ENCODE assay signal across 28 mouse cellular contexts in the genomic region with DNA sequence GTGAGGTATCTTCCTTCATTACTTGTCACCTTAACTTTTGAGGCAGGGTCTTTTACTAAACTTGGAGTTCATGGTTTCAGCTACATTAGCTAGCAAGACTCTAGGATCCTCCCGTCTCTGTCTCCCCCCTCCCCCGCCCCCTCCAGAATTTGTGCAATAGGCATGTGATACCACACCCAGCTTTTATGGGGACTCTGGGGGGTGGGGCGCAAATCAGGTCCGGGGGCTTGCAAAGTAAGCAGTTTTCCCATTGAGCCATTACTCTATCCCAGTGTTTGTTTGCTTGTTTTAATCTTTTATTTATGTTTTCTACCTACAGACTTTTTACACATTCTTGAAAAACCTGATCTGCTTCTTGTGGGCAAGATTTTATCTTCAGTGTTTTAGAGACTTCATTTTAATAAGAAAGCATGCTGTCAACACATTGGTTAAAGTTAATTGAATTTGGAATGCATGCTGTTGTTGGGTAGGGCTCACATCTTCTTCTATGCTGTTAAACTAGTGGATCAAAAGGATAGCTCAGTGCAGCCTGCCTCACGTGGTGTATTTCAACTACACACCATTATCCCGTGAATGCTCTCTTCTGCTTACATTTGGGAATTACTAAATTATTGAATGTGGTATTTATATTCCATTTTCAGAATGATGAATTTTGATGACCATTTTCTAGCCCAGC.
DNase-seq lines count a peak whose midpoint lies in the region; ATAC-seq and TF ChIP-seq lines count a peak whose summit lies in the region.
"Had no signal": no experiment of that assay in that cellular context is flagged by ENCODE, and none has a peak within 500 bp of the region (broad histone marks: within the 10 kb centered on the region; RNA-seq: fewer than 3 reads in every experiment).

No protein-coding gene starts in this region.

- TF ChIP-seq POLR2A in heart, adult 2 months (IDR thresholded peaks at IDR 0.05; ENCODE audit: insufficient read depth, low read depth, low read length): no peak
- no peak for TF ChIP-seq POLR2A in ES-Bruce4 (IDR thresholded peaks at IDR 0.05; ENCODE audit: insufficient read depth, low read length)

- no peaks in the 10 kb centered on the region for H3K79me2 ChIP-seq in heart, adult 2 months (replicated peaks; ENCODE audit: control insufficient read depth, insufficient read depth, low read length)

- no peak overlapping the region for H3K27ac ChIP-seq in heart, adult 2 months
- H3K27ac ChIP-seq in ES-Bruce4 (ENCODE audit: insufficient read depth, low read length): peak overlapping the region; percentile 93
- no peak overlapping the region for H3K27ac ChIP-seq in intestine, postnatal 0 days (ENCODE audit: low read depth, low read length)
- H3K27ac ChIP-seq: embryonic facial prominence, embryonic 12.5 days; embryonic facial prominence, embryonic 15.5 days; forebrain, embryonic 13.5 days; gastrocnemius, adult 2 months; heart, embryonic 10.5 days; heart, embryonic 13.5 days; hindbrain, embryonic 12.5 days; hindbrain, embryonic 15.5 days had no signal

- H3K9ac ChIP-seq in heart, adult 2 months (ENCODE audit: low read depth, low read length): no peak overlapping the region
- no peak overlapping the region for H3K9ac ChIP-seq in ES-Bruce4 (ENCODE audit: low read depth, poor library complexity, severe bottlenecking)
- no peak overlapping the region for H3K9ac ChIP-seq in intestine, postnatal 0 days (ENCODE audit: low read depth, low read length)
- H3K9ac ChIP-seq: embryonic facial prominence, embryonic 12.5 days; embryonic facial prominence, embryonic 15.5 days; forebrain, embryonic 13.5 days; heart, embryonic 13.5 days; hindbrain, embryonic 12.5 days; hindbrain, embryonic 15.5 days had no signal

- peak; percentile 43 for DNase-seq in heart, adult 11 months
- DNase-seq in heart, adult 2 months: no peak
- peak; percentile 95 for DNase-seq in R1 (ENCODE audit: low read depth, low spot score)
- no peak for DNase-seq in frontal cortex, postnatal 14 days (ENCODE audit: low spot score in 2 of 2)
- DNase-seq in kidney, postnatal 36 days: no peak
- DNase-seq: adrenal gland, postnatal 10 days; adrenal gland, postnatal 36 days; B cell, adult 2 months; cerebellum, adult 18-20 months; cerebellum, adult 9-11 months; cerebellum, postnatal 25 days; gastrocnemius, adult 2 months; gastrocnemius, postnatal 14 days; heart, adult 18-20 months; heart, postnatal 14 days; heart, postnatal 4 days; kidney, adult 11 months had no signal

- no peaks in the 10 kb centered on the region for H3K36me3 ChIP-seq in heart, adult 2 months (ENCODE audit: control insufficient read depth, insufficient read depth, low read length)
- H3K36me3 ChIP-seq in ES-Bruce4 (ENCODE audit: control insufficient read depth, insufficient read depth, low read length, poor library complexity, severe bottlenecking): no peaks in the 10 kb centered on the region
- no peaks in the 10 kb centered on the region for H3K36me3 ChIP-seq in intestine, postnatal 0 days (ENCODE audit: control insufficient read depth, insufficient read depth)
- H3K36me3 ChIP-seq: embryonic facial prominence, embryonic 12.5 days; embryonic facial prominence, embryonic 15.5 days; heart, embryonic 10.5 days; heart, embryonic 13.5 days; hindbrain, embryonic 12.5 days; hindbrain, embryonic 15.5 days had no signal

- no peak overlapping the region for H3K4me2 ChIP-seq in intestine, postnatal 0 days (replicated peaks; ENCODE audit: low read depth)
- H3K4me2 ChIP-seq: embryonic facial prominence, embryonic 12.5 days; embryonic facial prominence, embryonic 15.5 days; forebrain, embryonic 13.5 days; heart, embryonic 13.5 days; hindbrain, embryonic 12.5 days; hindbrain, embryonic 15.5 days had no signal

- intact Hi-C loops in heart, adult 2 months (cut with DNase I): no loop called here

- no peak for ATAC-seq in intestine, postnatal 0 days
- ATAC-seq: forebrain, embryonic 13.5 days; forebrain, embryonic 16.5 days had no signal

- H3K4me3 ChIP-seq in heart, adult 2 months: no peak overlapping the region
- H3K4me3 ChIP-seq in ES-Bruce4 (ENCODE audit: low read depth, low read length): no peak overlapping the region
- H3K4me3 ChIP-seq in intestine, postnatal 0 days (ENCODE audit: low read depth, low read length): no peak overlapping the region
- H3K4me3 ChIP-seq: embryonic facial prominence, embryonic 12.5 days; embryonic facial prominence, embryonic 15.5 days; forebrain, embryonic 13.5 days; gastrocnemius, adult 2 months; heart, embryonic 10.5 days; heart, embryonic 13.5 days; hindbrain, embryonic 12.5 days; hindbrain, embryonic 15.5 days had no signal

- no peak for TF ChIP-seq EP300 in heart, adult 2 months (IDR thresholded peaks at IDR 0.05; ENCODE audit: insufficient read depth, low read depth, low read length)
- TF ChIP-seq EP300 in ES-Bruce4 (IDR thresholded peaks at IDR 0.05; ENCODE audit: insufficient read depth, low read depth, low read length): peak; percentile 87

- no peaks in the 10 kb centered on the region for H3K4me1 ChIP-seq in heart, adult 2 months (ENCODE audit: control insufficient read depth, insufficient read depth, low read length)
- H3K4me1 ChIP-seq in ES-Bruce4 (ENCODE audit: control insufficient read depth, insufficient read depth, low read length): peaks cover 9% of the 10 kb centered on the region
- no peaks in the 10 kb centered on the region for H3K4me1 ChIP-seq in intestine, postnatal 0 days (replicated peaks; ENCODE audit: control insufficient read depth, insufficient read depth, low read length)
- H3K4me1 ChIP-seq: embryonic facial prominence, embryonic 12.5 days; hindbrain, embryonic 15.5 days had no signal

- TF ChIP-seq CTCF in heart, adult 2 months (IDR thresholded peaks at IDR 0.05): no peak
- no peak for TF ChIP-seq CTCF in ES-Bruce4 (IDR thresholded peaks at IDR 0.05; ENCODE audit: low read depth, low read length)
- no peak for TF ChIP-seq CTCF in intestine, postnatal 0 days (IDR thresholded peaks at IDR 0.05; ENCODE audit: low read depth)

- H3K27me3 ChIP-seq in heart, adult 2 months (ENCODE audit: control insufficient read depth, insufficient read depth, low read length): no peaks in the 10 kb centered on the region
- H3K27me3 ChIP-seq in ES-Bruce4 (ENCODE audit: control insufficient read depth, insufficient read depth, low read length, poor library complexity, severe bottlenecking): no peaks in the 10 kb centered on the region
- H3K27me3 ChIP-seq in intestine, postnatal 0 days (replicated peaks; ENCODE audit: control insufficient read depth, insufficient read depth, low read length): no peaks in the 10 kb centered on the region
- H3K27me3 ChIP-seq: CH12.LX; embryonic facial prominence, embryonic 12.5 days; embryonic facial prominence, embryonic 15.5 days; forebrain, embryonic 13.5 days; heart, embryonic 13.5 days; hindbrain, embryonic 12.5 days; hindbrain, embryonic 15.5 days had no signal

- H3K9me3 ChIP-seq in ES-Bruce4 (replicated peaks; ENCODE audit: control insufficient read depth, insufficient read depth, low read length, poor library complexity, severe bottlenecking): no peaks in the 10 kb centered on the region
- H3K9me3 ChIP-seq in intestine, postnatal 0 days (ENCODE audit: control insufficient read depth): no peaks in the 10 kb centered on the region
- H3K9me3 ChIP-seq: embryonic facial prominence, embryonic 12.5 days; embryonic facial prominence, embryonic 15.5 days; forebrain, embryonic 13.5 days; heart, embryonic 10.5 days; heart, embryonic 13.5 days; hindbrain, embryonic 12.5 days; hindbrain, embryonic 15.5 days had no signal

- 86% methylated on average over 6 of the region's 6 CpGs for WGBS in heart, adult 2 months
- 59% methylated on average over 6 of the region's 6 CpGs for WGBS in intestine, postnatal 0 days

Comparison
In these comparisons a context has a peak if more than half of its experiments do, and no peak if none do; other contexts are left out.
1. DNase-seq: peak in heart, adult 11 months (single experiment) and R1 (single experiment); none in heart, adult 2 months (0 of 2), frontal cortex, postnatal 14 days (0 of 2) and kidney, postnatal 36 days (0 of 2).